Mouse (Mus musculus): Measurements from ENCODE around the gene Cx3cl1.

The Cx3cl1 gene

DNA sequence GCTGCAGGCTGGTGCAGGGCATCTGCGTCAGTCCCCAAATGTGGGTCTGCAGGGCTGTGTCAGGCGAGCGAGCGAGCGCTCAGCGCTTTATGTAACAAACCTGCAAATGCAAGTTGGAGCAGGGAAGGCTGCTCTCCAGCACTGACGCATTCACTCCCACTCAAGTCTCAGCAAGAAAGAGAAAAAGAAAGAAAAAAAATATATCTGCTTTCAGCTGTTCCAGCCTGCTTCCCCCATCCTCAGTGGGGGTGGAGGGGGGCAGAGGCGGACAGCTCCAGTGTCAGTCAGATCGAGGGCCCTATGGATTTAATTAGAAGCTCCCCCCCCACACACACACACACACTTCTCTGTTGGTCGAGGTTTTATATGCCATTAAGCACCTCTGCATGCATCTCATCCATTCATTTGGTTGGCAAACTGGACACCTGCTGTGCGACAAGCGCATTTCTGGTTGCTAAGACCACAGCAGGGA is 1.9 kb downstream of the Cx3cl1 start:
- no peak for DNase-seq (ENCODE audit: low read depth, low spot score)

DNA sequence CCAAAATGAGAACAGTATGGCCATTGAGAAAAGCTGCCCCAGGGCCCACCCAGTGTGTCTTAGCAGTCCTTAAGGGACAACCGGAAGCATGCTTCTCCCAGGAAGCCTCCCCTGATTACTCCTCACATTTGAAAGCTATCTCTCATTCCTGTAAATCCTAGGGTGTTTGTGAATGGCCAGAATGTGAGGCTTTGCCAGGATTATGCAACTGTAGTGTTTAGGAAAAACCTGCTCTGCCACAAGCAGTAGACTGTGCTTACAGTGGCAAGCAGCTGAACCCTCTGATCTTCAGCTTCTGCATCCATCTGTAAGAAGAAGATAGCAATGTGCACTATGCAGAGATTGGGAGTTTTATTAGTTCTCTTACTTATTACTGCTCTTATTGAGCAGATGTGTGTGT is 2.8 kb downstream of the Cx3cl1 start:
- no peak for DNase-seq (ENCODE audit: low read depth, low spot score)

DNA sequence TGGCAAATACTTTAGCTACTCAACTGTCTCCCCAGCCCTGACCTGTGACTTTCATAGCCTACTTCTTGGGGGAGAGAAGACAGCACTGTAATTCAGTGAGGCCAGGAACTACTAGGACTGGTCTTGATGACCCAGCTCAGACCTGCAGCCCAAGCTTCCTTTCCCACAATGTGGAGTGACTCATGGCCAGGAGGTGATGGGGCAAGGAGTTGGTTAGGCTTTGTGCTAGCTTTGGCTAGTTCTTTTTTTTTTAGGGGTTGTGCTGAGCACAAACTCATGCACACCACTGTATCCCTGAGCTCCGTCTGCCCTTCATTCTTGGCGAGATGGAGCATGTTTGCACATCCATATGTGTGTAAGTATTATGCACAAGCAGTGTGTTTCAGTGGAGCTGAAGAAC is 4.5 kb downstream of the Cx3cl1 start:
- DNase-seq (ENCODE audit: low read depth, low spot score), result peak; percentile 72

DNA sequence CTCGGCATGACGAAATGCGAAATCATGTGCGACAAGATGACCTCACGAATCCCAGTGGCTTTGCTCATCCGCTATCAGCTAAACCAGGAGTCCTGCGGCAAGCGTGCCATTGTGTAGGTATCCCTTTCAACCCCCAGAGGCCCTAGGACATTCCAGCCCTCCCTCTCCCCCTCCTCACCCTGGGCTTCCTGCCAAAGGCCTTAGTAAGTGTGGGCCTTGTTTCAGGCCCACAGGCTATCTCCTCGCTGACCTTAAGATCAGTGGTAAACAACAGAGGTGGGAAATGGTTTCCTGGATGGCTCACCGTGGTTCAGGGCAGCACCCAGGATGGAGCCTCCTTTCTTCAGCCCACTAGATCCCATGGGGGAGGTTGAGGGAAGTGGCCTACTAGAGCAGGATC is 6.2 kb downstream of the Cx3cl1 start:
- no peak for DNase-seq (ENCODE audit: low read depth, low spot score)

DNA sequence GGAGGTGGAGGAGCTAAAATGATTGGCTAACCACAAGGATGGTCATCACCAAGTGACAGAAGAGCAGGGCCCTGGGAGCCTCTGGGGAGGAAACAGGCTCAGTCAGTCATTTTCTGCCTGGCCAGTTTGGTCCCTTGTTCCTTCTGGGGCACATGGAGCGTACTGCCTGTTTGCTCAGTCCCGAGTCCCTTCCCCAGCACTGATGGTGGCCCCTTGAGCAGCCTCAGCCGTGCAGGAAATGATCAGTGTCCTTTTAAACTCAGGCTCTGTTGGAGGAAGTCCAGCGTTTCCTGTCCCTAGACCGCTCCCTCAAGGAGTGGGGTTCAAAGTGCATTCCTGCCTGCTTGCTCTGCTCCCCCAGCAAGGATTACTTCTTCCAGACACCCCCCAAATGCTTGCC is 6.7 kb downstream of the Cx3cl1 start:
- DNase-seq (ENCODE audit: low read depth, low spot score), result no peak

DNA sequence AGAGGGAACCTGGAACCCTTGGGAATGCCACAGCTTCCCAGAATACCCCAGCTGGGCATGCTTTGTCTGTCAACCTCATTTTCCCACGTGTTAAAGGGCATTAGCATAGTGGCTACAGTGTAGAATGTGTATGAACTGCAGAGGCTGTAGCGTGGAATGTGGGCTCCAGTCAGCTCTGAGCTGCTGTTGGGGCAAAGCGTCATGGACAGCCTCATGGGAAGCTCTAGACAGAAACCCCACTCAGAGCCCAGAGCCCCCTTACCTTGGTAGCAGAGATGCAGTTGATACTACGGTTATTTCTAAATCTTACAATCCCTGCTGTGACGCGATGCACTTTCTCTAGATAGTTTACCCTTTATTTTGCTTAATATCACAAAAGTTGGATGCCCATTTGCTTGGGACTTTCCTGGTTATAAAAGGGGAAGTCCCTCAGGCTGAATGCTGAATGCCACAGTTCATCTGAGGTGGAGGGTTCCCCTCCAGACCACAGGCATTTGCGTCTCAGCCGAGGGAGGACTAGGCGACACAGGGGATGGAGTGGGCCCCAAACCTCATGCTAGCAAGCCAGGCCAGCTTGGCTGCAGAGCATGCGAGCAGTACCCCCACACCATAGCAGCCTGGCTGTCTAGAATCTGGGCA is 7.2 kb downstream of the Cx3cl1 start:
- DNase-seq (ENCODE audit: low read depth, low spot score), result peak; percentile 57

DNA sequence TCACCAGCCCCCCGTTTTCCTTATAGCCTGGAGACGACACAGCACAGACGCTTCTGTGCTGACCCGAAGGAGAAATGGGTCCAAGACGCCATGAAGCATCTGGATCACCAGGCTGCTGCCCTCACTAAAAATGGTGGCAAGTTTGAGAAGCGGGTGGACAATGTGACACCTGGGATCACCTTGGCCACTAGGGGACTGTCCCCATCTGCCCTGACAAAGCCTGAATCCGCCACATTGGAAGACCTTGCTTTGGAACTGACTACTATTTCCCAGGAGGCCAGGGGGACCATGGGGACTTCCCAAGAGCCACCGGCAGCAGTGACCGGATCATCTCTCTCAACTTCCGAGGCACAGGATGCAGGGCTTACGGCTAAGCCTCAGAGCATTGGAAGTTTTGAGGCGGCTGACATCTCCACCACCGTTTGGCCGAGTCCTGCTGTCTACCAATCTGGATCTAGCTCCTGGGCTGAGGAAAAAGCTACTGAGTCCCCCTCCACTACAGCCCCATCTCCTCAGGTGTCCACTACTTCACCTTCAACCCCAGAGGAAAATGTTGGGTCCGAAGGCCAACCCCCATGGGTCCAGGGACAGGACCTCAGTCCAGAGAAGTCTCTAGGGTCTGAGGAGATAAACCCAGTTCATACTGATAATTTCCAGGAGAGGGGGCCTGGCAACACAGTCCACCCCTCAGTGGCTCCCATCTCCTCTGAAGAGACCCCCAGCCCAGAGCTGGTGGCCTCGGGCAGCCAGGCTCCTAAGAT is 7.9 kb downstream of the Cx3cl1 start:
- DNase-seq (ENCODE audit: low read depth, low spot score), result no peak

DNA sequence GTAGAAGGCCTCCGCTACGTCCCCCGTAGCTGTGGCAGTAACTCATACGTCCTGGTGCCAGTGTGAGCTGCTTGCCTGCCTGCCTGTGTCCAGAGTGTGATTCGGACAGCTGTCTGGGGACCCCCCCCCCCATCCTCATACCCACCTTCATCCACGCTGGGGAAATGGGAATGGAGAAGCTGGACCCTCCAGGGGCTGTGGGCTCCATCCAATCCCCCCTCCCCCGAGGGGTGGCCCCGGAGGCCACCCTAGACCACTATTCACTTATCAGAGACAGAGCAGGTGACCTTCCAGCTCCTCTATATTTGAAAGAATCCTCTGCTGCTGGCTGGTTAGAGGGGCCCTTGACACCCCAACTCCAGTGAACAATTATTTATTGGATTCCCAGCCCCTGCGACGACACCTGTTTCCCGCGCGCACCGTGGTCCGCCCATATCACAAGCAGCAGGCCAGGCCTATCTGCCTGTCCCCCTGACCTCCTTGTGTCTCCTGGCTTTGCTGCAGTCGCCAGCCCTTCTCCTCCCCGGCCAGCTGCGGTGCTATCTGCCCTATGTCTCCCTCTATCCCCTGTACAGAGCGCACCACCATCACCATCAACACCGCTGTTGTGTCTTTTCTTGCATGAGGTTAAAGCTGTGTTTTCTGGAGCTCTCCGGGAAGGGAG is 8.8 kb downstream of the Cx3cl1 start:
- no peak for DNase-seq (ENCODE audit: low read depth, low spot score)

DNA sequence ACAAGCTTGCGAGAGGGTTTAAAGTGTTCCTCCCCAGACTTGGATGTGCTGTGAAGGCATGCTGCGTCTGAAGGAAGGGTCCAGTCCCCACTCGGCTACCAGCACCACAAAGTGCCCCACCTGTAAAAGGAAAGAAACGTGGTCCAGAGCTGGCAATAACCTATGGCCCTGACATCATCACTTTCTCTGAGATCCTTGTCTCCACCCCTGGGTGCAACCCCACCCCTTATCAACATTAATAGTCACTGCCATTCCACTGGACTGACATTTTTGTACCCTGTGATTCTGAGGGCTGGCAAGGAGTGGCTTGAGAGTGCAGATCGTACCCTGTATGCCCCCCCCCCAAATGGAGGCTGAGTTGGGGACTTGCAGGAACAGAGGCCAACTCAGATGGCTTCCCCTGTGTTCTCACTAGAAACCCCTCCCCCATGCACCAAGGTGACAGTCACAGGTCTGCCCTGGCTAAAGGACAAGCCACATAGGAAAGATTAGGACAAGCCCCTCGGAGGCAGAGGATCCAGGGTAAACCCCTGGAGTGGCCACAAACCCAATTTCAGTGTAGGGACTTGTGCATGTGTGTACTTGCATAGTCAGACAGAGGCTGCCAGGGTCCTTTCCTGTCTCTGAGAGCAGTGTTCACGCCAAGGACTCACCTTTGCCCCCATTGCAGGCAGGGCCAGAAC is 9.5 kb downstream of the Cx3cl1 start:
- DNase-seq (ENCODE audit: low read depth, low spot score), result no peak

DNA sequence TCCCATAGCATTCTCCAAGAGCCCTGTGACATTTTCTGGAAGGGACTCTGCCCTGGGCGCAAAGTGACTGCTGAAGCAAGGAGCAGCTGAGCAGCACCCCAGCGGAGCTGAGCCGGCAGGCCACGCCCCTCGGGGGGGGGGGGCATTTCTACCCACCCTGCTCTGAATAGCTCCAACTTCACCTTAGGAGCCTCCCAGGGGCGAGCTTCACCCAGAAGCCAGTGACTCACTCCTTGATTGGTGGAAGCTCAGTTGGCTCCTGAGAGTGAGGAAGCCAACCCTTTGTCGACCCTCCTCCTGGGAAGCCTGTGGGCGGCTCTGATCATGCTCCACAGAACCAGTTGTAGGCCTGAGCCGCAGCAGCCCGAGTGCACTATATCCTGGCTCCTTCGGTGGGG is 10.0 kb downstream of the Cx3cl1 start:
- peak; percentile 52 for DNase-seq (ENCODE audit: low read depth, low spot score)

DNA sequence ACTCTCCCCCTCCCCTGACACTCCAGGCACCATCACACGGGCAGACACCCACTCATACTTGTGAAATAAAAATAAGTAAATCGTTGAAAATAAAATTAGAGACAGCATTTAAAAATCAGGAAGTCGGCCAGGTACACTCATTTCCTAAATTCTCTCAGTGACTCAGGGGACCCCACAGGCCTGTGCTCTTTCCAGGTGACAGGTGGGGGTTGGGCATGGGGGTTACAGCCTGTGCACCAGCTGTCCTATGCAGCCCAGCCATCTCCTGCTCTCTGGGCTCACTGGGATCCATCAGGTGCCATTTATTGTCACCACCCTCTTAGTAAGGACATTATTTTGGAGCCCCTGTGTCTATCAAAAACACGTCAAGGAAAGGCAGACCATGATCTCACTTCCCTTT is 12.1 kb downstream of the Cx3cl1 start:
- no peak for DNase-seq (ENCODE audit: low read depth, low spot score)

DNA sequence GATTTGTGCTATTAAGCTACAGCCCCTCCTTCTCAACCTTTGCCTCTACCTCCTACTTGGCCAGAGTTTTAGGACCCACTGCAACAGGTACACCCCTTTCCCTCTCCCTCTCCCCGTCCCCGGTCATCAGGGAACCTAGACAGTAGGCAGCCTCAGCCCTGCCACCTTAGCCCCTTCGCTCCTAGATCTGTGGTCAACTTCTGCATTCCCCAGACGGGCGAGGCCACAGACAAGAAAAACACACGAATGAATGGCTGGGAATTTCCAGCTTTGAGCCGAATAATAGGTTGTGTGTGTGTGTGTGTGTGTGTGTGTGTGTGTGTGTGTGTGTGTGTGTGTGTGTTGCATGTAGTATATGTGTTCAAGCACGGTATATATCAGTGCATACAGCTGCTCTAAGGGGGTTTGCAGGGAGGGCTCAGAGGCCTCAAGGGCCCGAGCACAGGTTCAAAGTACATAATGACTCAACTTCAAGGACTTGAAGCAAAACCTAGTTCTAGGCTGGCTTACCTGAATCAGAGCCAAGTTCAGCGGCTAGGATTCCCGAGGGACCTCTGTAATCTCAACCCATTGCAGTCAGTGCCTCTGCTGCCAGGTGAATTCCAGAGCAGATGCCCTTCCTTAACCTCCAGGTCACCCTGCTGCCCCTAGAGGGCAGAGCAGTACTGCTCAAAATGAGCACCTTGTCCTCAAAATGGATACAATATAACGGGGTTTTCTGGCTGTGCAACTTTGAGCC is 13.6 kb downstream of the Cx3cl1 start:
- peak; percentile 81 for DNase-seq (ENCODE audit: low read depth, low spot score)

DNA sequence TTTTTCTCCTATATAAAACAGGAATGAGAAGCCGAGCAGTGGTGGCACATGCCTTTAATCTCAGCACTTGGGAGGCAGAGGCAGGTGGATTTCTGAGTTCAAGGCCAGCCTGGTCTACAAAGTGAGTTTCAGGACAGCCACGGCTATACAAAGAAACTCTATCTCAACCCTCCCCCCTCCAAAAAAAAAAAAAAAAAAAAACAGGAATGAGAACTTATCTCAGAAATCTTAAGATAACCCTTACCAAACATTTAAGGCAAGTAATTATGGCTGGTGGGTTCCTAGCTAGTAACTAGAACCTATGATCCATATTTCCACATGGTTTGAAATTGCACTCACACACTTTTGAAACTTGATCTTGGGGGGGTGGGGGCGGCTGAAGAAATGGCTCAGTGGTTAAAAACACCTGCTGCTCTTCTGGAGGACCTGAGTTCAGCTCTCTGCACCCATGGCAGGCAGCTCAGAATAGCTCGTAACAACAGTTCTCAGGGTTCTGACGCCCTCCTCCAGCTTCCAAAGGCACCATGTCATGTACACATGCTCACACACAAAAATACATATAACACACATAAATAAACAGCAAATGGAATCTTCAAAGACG is 14.3 kb downstream of the Cx3cl1 start:
- no peak for DNase-seq (ENCODE audit: low read depth, low spot score)

DNA sequence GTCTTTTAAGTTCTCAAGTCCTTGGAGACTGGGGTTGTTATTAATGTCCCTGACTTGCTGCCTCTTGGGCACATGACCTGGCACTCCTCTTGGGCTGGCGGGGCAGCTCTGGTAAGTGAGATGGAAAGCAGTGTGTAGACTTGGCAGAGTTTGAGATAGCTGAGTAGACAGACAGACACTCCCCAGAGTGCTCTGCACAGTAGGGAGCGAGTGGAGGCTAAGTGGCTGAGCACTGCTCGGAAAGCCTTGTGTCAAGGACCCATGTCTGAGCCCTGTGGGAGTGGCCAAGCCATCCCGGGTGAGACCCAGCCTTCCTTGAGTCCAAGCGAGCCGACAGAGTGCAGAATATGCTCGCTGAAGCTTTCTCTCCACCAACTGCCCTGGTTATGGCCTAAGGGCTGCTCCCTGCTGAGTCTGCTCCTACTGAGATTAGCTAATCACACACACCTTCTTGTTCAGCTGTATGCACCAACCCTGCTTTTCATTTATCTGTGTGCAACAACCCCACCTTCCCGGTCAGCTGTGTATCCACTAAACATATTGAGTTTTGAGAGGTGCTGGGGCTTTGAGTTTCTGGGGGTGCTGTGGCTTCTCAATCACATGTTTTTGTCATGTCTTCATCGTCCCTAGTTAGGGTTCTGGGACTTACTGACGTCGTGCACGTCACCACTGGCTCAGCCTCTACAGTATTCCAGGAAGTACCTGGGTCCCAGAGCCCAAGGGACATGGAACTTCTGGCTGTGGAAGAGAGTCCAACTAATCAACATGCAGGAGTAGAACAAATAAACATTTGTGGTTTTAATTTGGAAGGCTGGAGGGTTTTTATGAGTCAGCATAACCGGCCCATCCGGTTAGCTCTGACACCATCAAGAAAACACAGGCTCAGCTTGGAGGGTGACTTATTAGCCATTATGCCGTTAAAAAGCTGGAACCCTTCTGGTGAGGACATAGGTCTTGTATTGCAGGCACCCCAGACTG is 16.0 kb downstream of the Cx3cl1 start:
- peak; percentile 97 for DNase-seq (ENCODE audit: low read depth, low spot score)

DNA sequence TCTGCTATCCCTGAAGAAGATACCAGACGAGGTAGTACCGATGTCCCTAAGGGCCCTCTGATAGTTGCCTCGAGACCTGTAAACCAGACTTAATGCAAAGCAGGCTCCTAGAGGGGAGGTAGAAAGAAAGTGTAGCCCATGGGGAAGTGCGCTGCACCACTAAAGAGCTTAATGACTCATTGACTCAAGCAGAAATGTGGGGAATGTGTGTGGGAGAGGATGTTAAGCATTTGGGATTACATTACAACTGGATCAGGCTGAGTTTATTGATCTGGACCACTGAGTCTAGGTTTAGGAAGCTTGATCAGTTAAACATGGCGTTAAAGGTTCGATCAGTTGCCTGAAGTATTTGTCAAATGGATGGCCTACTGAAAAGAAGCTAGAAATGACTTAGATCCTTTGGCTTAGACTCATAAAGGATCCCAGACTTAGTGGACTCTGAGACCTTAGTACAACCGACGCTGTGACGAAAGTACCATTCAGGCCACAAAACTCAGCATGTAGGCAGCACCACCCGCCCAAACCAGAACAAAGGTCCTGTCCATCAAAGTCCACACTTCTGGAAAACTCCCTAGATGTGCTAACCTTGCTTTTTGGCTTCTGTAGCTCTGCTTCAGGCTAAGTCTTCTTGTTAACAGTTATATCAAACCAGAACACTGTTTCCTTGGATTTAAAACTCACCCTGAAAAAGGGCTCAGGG is 17.6 kb downstream of the Cx3cl1 start:
- peak; percentile 86 for DNase-seq (ENCODE audit: low read depth, low spot score)

DNA sequence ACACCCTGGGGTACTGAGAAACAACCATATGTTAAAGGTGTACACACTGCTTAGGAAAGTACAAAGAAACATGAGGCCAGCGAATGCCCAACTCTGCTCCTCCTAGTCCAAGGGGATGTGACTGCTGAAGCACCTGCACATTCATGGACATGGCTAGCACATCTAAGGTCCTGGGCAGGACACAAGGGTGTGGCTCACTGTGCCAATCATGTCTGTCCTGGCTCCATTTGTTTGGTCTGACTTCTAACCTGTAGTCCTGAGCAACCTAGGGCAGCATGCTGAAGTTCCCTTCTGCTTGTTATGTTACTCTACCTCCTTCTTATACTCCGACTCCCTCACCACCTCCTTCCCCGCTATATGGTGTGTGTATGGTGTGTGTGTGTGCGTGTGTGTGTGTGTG is 22.6 kb downstream of the Cx3cl1 start:
- no peak for DNase-seq (ENCODE audit: low read depth, low spot score)

DNA sequence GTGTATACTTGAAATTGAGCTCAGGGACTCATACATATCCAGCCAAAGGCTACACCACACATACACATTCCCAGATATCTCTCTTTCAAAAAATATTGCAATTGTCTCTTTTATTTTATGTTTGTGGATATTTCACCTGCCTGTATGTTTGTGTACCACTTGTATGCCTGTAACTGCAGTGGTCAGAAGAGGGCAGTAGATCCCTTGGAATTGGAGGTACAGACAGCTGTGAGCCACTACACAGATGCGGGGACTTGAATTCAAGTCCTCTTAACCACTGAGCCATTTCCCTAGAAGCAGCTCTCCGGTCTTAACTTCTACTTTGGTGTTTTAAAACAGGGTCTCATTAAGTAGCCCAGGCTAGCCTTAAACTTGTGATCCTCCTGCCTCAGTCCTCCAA is 23.0 kb downstream of the Cx3cl1 start:
- no peak for DNase-seq (ENCODE audit: low read depth, low spot score)

DNA sequence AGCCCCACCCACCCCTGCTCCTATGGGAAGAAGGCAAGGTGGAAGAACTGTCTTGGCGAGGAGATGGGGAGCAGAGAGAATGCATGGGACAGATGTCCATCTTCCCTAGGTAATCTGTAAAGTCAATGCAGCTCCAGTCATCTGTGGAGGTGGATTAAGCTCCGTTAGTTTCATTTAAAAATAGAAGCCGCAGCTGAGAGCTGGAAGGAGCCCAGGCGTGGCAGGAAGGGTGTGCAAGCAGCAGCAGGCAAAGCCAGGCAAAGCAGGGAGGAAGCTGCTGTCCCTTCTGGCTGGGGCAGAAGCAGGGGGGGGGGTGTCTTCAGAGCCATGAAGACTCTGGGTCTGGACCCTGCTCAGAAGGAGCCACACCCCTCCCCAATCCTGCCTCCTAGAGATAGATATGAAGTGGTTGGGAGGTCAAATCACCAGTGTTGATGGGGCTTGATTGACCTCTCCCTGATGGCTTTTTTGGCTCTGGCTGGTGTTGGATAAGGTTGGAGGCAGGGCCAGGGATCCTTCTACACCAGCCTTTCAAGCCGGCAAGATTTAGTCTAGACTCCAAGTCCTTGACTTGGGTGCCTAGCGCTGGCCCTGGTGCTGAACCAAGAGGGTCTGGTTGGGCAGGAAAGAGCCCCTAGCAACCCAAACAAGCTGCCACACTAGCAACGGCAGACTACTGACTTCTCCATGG is 28.6 kb downstream of the Cx3cl1 start:
- DNase-seq (ENCODE audit: low read depth, low spot score), result no peak
